Mouse (Mus musculus) CH12.LX (cell line): ENCODE results near the gene Gm20388. TPM values are rescaled to one million over a fixed set of nuclear protein-coding genes. Genes with fewer than 3 reads are reported as not detected.

ENCODE experiments used
- DNase-seq: peaks from one replicate; pipeline ENCODE4 v3.0.0-alpha.2; 2013; ENCODE audit errors: extremely low read depth
- H3K27ac ChIP-seq: 2 replicates; pipeline ENCODE4 v1.5.1; 2012; ENCODE audit warnings: low read depth, mild to moderate bottlenecking, control low read depth, moderate library complexity; ENCODE audit not compliant: insufficient read depth
- H3K27me3 ChIP-seq: replicated peaks from 2 replicates; pipeline ENCODE3; 2012; ENCODE audit warnings: inconsistent platforms
- H3K36me3 ChIP-seq, 2 experiments: replicated peaks in 1 of 2; 2 replicates each; pipeline versions ENCODE3 to v1.6.1; 2012; ENCODE audit warnings: inconsistent platforms in 1 of 2, low read length in 1 of 2, mild to moderate bottlenecking in 1 of 2, mixed read lengths in 1 of 2, moderate library complexity in 1 of 2; ENCODE audit not compliant: control insufficient read depth in 1 of 2, insufficient read depth in 1 of 2
- H3K4me1 ChIP-seq, 2 experiments: 2 replicates each; pipeline ENCODE4 v1.6.1; 2012; ENCODE audit warnings: inconsistent platforms in 1 of 2, moderate library complexity in 1 of 2; ENCODE audit not compliant: insufficient read depth in 2 of 2, control insufficient read depth in 1 of 2
- H3K4me2 ChIP-seq: 2 replicates; pipeline ENCODE4 v1.6.1; 2012; ENCODE audit warnings: low read depth, mild to moderate bottlenecking, control low read depth; ENCODE audit not compliant: poor library complexity, insufficient read depth, severe bottlenecking
- H3K4me3 ChIP-seq, 3 experiments: fragments of 150-350 bp in 1 of 3; sonication (generic) in 1 of 3; replicated peaks in 1 of 3; 2 replicates each; pipeline versions ENCODE3 to v1.5.1; 2011 to 2012; ENCODE audit warnings: low read depth in 2 of 3, low read length in 2 of 3, mild to moderate bottlenecking in 2 of 3, moderate library complexity in 2 of 3, control low read depth in 1 of 3, improper control_type of control experiment in 1 of 3, inconsistent platforms in 1 of 3, mixed read lengths in 1 of 3; ENCODE audit not compliant: poor library complexity in 1 of 3
- H3K79me2 ChIP-seq: replicated peaks from 2 replicates; pipeline ENCODE4 v1.6.1; 2012; ENCODE audit warnings: mild to moderate bottlenecking, moderate library complexity; ENCODE audit not compliant: control insufficient read depth, poor library complexity, insufficient read depth, severe bottlenecking; ENCODE audit errors: extremely low read depth
- H3K9ac ChIP-seq: 2 replicates; pipeline ENCODE4 v1.6.1; 2012; ENCODE audit warnings: low read depth, mild to moderate bottlenecking, control low read depth, moderate library complexity; ENCODE audit not compliant: insufficient read depth
- H3K9me3 ChIP-seq: replicated peaks from 2 replicates; pipeline ENCODE3; 2012; ENCODE audit warnings: low read length, inconsistent platforms, mixed read lengths
- BHLHE40 ChIP-seq: IDR thresholded peaks from 2 replicates; pipeline ENCODE4 v1.6.1; 2011; ENCODE audit warnings: mild to moderate bottlenecking, low read depth, low read length, improper control_type of control experiment
- CHD1 ChIP-seq: IDR thresholded peaks from 2 replicates; pipeline ENCODE4 v1.6.1; 2012; ENCODE audit warnings: low read depth, low read length, improper control_type of control experiment, inconsistent platforms
- CHD2 ChIP-seq: IDR thresholded peaks from 2 replicates; pipeline ENCODE4 v1.6.1; 2011; ENCODE audit warnings: low read length, improper control_type of control experiment
- CTCF ChIP-seq, 2 experiments: IDR thresholded peaks in 1 of 2; conservative IDR thresholded peaks in 1 of 2; 2 replicates each; pipeline ENCODE4 v1.5.1; 2011 to 2012; ENCODE audit warnings: low read depth in 2 of 2, low read length in 2 of 2, improper control_type of control experiment in 1 of 2, inconsistent platforms in 1 of 2, mild to moderate bottlenecking in 1 of 2, moderate library complexity in 1 of 2
- E2F4 ChIP-seq: IDR thresholded peaks from 2 replicates; pipeline ENCODE4 v1.6.1; 2011; ENCODE audit warnings: low read depth, low read length, improper control_type of control experiment; ENCODE audit not compliant: insufficient replicate concordance
- EP300 ChIP-seq: IDR thresholded peaks from 2 replicates; pipeline ENCODE4 v1.6.1; 2011; ENCODE audit warnings: low read length, improper control_type of control experiment
- ETS1 ChIP-seq: conservative IDR thresholded peaks from 2 replicates; pipeline ENCODE4 v1.6.1; 2012; ENCODE audit warnings: low read depth, mild to moderate bottlenecking, inconsistent platforms, low read length, improper control_type of control experiment, moderate library complexity
- HCFC1 ChIP-seq: IDR thresholded peaks from 2 replicates; pipeline ENCODE4 v1.6.1; 2012; ENCODE audit warnings: low read depth, mild to moderate bottlenecking, inconsistent platforms, low read length, improper control_type of control experiment
- IRF4 ChIP-seq: IDR thresholded peaks from 2 replicates; pipeline ENCODE4 v1.6.1; 2014; ENCODE audit warnings: low read depth, mild to moderate bottlenecking, inconsistent platforms, low read length, improper control_type of control experiment
- JUN ChIP-seq: IDR thresholded peaks from 2 replicates; pipeline ENCODE4 v1.6.1; 2011; ENCODE audit warnings: low read depth, mild to moderate bottlenecking, low read length, improper control_type of control experiment, moderate library complexity; ENCODE audit not compliant: insufficient read depth
- JUND ChIP-seq: conservative IDR thresholded peaks from 2 replicates; pipeline ENCODE4 v1.6.1; 2011; ENCODE audit warnings: low read depth, low read length, improper control_type of control experiment
- KAT2A ChIP-seq: IDR thresholded peaks from 2 replicates; pipeline ENCODE4 v1.6.1; 2012; ENCODE audit warnings: low read length, improper control_type of control experiment, inconsistent platforms; ENCODE audit not compliant: insufficient replicate concordance
- MAX ChIP-seq: IDR thresholded peaks from 2 replicates; pipeline ENCODE4 v1.6.1; 2011; ENCODE audit warnings: low read length, improper control_type of control experiment
- MAZ ChIP-seq: IDR thresholded peaks from 2 replicates; pipeline ENCODE4 v1.6.1; 2012; ENCODE audit warnings: low read depth, mild to moderate bottlenecking, inconsistent platforms, low read length, improper control_type of control experiment, moderate library complexity
- MEF2A ChIP-seq: IDR thresholded peaks from 2 replicates; pipeline ENCODE4 v1.6.1; 2014; ENCODE audit warnings: low read depth, mild to moderate bottlenecking, inconsistent platforms, low read length, improper control_type of control experiment, borderline replicate concordance
- MXI1 ChIP-seq: IDR thresholded peaks from 2 replicates; pipeline ENCODE4 v1.6.1; 2011; ENCODE audit warnings: mild to moderate bottlenecking, low read depth, low read length, improper control_type of control experiment
- NELFE ChIP-seq: IDR thresholded peaks from 2 replicates; pipeline ENCODE4 v1.6.1; 2011; ENCODE audit warnings: low read depth, low read length, improper control_type of control experiment
- POLR2A ChIP-seq: IDR thresholded peaks from 2 replicates; pipeline ENCODE4 v1.6.1; 2011; ENCODE audit warnings: low read depth, mild to moderate bottlenecking, improper control_type of control experiment, low read length
- POLR2AphosphoS2 ChIP-seq: IDR thresholded peaks from 2 replicates; pipeline ENCODE4 v1.6.1; 2011; ENCODE audit warnings: low read depth, low read length, improper control_type of control experiment
- RAD21 ChIP-seq: IDR thresholded peaks from 2 replicates; pipeline ENCODE4 v1.6.1; 2011; ENCODE audit warnings: low read depth, mild to moderate bottlenecking, low read length, improper control_type of control experiment, moderate library complexity
- RCOR1 ChIP-seq: conservative IDR thresholded peaks from 2 replicates; pipeline ENCODE4 v1.6.1; 2012; ENCODE audit warnings: low read depth, mild to moderate bottlenecking, inconsistent platforms, low read length, improper control_type of control experiment
- SIN3A ChIP-seq: IDR thresholded peaks from 2 replicates; pipeline ENCODE4 v1.6.1; 2012; ENCODE audit warnings: low read length, improper control_type of control experiment, inconsistent platforms
- TBP ChIP-seq: conservative IDR thresholded peaks from 2 replicates; pipeline ENCODE4 v1.6.1; 2011; ENCODE audit warnings: low read depth, low read length, improper control_type of control experiment
- TCF12 ChIP-seq: IDR thresholded peaks from 2 replicates; pipeline ENCODE4 v1.6.1; 2014; ENCODE audit warnings: low read depth, mild to moderate bottlenecking, inconsistent platforms, low read length, improper control_type of control experiment
- UBTF ChIP-seq: IDR thresholded peaks from 2 replicates; pipeline ENCODE4 v1.6.1; 2012; ENCODE audit warnings: low read depth, mild to moderate bottlenecking, inconsistent platforms, low read length, improper control_type of control experiment, moderate library complexity
- USF1 ChIP-seq: IDR thresholded peaks from 2 replicates; pipeline ENCODE4 v1.6.1; 2014; ENCODE audit warnings: low read depth, mild to moderate bottlenecking, inconsistent platforms, low read length, improper control_type of control experiment
- ZC3H11A ChIP-seq: IDR thresholded peaks from 2 replicates; pipeline ENCODE4 v1.6.1; 2012; ENCODE audit warnings: low read depth, mild to moderate bottlenecking, inconsistent platforms, low read length, improper control_type of control experiment
- ZKSCAN1 ChIP-seq: IDR thresholded peaks from 2 replicates; pipeline ENCODE4 v1.6.1; 2012; ENCODE audit warnings: low read depth, inconsistent platforms, low read length, improper control_type of control experiment, borderline replicate concordance
- ZMIZ1 ChIP-seq: IDR thresholded peaks from 2 replicates; pipeline ENCODE4 v1.6.1; 2012; ENCODE audit warnings: low read depth, mild to moderate bottlenecking, inconsistent platforms, low read length, improper control_type of control experiment
- dilution Hi-C: fragments of 300-500 bp; cut with MboI; formaldehyde crosslinking; loops from 2 replicates; pipeline ENCODE4 v1.14.3; 2020; ENCODE audit warnings: low sequenced_read_pairs; ENCODE audit not compliant: extremely low pct_unique_long_range_greater_than_20kb, extremely low pct_ligation_motif_present
- in situ Hi-C: fragments of 300-500 bp; cut with MboI; formaldehyde crosslinking; loops from 3 replicates; pipeline ENCODE4 v1.14.3; 2019; ENCODE audit warnings: low sequenced_read_pairs, low pct_ligation_motif_present, low pct_unique_long_range_greater_than_20kb, mixed read lengths
- polyA plus RNA-seq: library from polyadenylated mRNA; unstranded; fragments of >175 nt; gene quantifications from 2 replicates; pipeline ENCODE4 v1.2.1, GENCODE M21; 2012; ENCODE audit warnings: low read depth; ENCODE audit not compliant: insufficient read length
- total RNA-seq, 2 experiments: library from RNA; depleted of rRNA; stranded (reverse); fragments of 300-350 nt in 1 of 2; fragments of >200 nt in 1 of 2; gene quantifications; 2 replicates each; pipeline ENCODE4 v1.2.3; 2012 to 2014

The Gm20388 gene
- total and polyA plus RNA-seq, 3 experiments: 14.8 to 26.3 (median 22.2) TPM

DNA sequence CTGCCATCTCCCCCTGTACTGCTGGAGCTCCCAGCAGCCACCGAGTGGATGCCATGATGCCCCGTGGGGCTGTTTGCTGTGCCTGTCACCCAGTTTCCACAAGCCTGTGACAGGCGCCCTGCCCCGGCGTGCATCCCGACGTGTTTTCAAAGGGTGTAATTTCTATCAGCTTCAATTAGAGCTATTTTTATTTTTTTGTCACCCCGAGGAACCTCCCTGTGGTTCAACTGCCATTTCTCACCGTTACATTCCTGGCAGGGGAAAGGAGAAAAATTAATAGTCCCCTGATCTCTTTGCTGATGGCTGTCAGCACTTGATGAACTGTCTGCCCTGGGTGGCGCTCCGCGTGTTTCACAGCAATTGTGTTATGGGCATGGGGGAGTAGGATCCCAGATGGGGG, 432.9 kb downstream of the Gm20388 start:
- no peak for TF ChIP-seq CHD1
- TF ChIP-seq USF1: no peak
- no peak for TF ChIP-seq ZMIZ1
- TF ChIP-seq E2F4: no peak
- TF ChIP-seq MAX: no peak
- TF ChIP-seq HCFC1: no peak
- TF ChIP-seq TBP: no peak
- TF ChIP-seq CTCF (conservative IDR thresholded peaks at IDR 0.05 in 1 of 2, IDR thresholded peaks at IDR 0.05 in 1 of 2; ENCODE audit: low read depth in 2 of 2, low read length in 2 of 2): no peak
- no peak for TF ChIP-seq MEF2A
- TF ChIP-seq RCOR1: no peak
- no peak for TF ChIP-seq IRF4
- TF ChIP-seq MAZ: no peak
- TF ChIP-seq TCF12: no peak
- no peak for TF ChIP-seq JUND
- no peak for TF ChIP-seq KAT2A
- no peak for TF ChIP-seq BHLHE40
- TF ChIP-seq EP300: no peak
- TF ChIP-seq ZKSCAN1: no peak
- TF ChIP-seq CHD2: no peak
- Histone ChIP-seq H3K4me3 (no peak overlapping the region), H3K9ac (no peak overlapping the region), H3K36me3 (peaks cover 0 to 6% of the 10 kb centered on the region in 2 experiments), H3K27me3 (peaks cover 1% of the 10 kb centered on the region), H3K4me2 (no peak overlapping the region), H3K9me3 (peaks cover 12% of the 10 kb centered on the region), H3K4me1 (peaks cover 15 to 44% of the 10 kb centered on the region in 2 experiments), H3K27ac (no peak overlapping the region), H3K79me2 (no peaks in the 10 kb centered on the region)
- DNase-seq: no peak
- dilution Hi-C loops (no loop called here), in situ Hi-C loops (no loop called here)

DNA sequence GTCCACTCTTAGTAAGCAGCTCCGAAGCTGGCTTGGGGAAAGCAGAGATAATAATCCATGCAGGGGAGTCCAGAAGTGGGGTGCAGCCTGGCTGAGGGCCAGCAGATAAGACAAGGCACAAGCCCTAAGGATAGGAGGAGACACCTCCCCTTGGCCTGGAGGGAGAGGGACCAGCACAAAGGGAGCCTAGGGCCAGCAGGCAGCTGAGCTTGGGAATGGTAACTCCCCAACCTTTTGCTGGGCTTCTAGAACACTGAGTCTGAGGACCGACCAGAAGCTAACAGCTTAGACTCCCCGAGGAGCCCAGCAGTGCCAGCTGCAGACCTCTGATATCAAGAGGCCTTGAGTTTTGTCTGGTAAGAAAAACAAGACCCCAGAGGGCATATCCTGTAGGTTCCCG, 433.5 kb downstream of the Gm20388 start:
- Histone ChIP-seq H3K9ac (no peak overlapping the region), H3K4me2 (no peak overlapping the region), H3K27me3 (peaks cover 1% of the 10 kb centered on the region), H3K4me1 (peaks cover 17 to 48% of the 10 kb centered on the region in 2 experiments), H3K36me3 (peaks cover 0 to 6% of the 10 kb centered on the region in 2 experiments), H3K27ac (no peak overlapping the region), H3K79me2 (no peaks in the 10 kb centered on the region), H3K4me3 (no peak overlapping the region), H3K9me3 (peaks cover 6% of the 10 kb centered on the region)
- dilution Hi-C loops: no loop called here
- no peak for DNase-seq
- TF ChIP-seq JUN: no peak
- no peak for TF ChIP-seq SIN3A
- no peak for TF ChIP-seq TCF12
- no peak for TF ChIP-seq POLR2A
- no peak for TF ChIP-seq HCFC1
- TF ChIP-seq NELFE: no peak
- no peak for TF ChIP-seq RAD21
- no peak for TF ChIP-seq TBP
- no peak for TF ChIP-seq ZMIZ1
- no peak for TF ChIP-seq ETS1
- no peak for TF ChIP-seq ZC3H11A
- TF ChIP-seq MEF2A: no peak
- no peak for TF ChIP-seq CTCF (conservative IDR thresholded peaks at IDR 0.05 in 1 of 2, IDR thresholded peaks at IDR 0.05 in 1 of 2; ENCODE audit: low read depth in 2 of 2, low read length in 2 of 2)
- TF ChIP-seq MXI1: no peak
- TF ChIP-seq UBTF: no peak
- no peak for TF ChIP-seq RCOR1
- TF ChIP-seq POLR2AphosphoS2: no peak
- in situ Hi-C loops: no loop called here
